ENCODE assay signal across 17 mouse cellular contexts in genomic region chr2:69606621-69607020, GRCm38 (mm10). TPM values are rescaled to one million over a fixed set of nuclear protein-coding genes. Genes with fewer than 3 reads are reported as not detected.
DNase-seq lines count a peak whose midpoint lies in the region.
"Had no signal": no experiment of that assay in that cellular context is flagged by ENCODE, and none has a peak within 500 bp of the region (broad histone marks: within the 10 kb centered on the region; RNA-seq: fewer than 3 reads in every experiment).

No protein-coding gene starts in this region.

- peak; percentile 59 to 67 for DNase-seq in kidney, adult 8-10 months
- no peak for DNase-seq in kidney, adult 18-20 months
- DNase-seq in kidney, postnatal 36 days: peak; percentile 45 to 73
- DNase-seq in kidney, postnatal 10 days: no peak
- peak; percentile 50 for DNase-seq in yolk sac, embryonic 10.5 days (ENCODE audit: low spot score)
- DNase-seq in frontal cortex, adult 2 months (ENCODE audit: extremely low spot score in 1 of 2, low spot score in 1 of 2): no peak
- DNase-seq: adrenal gland, adult 2 months; adrenal gland, postnatal 14 days; cerebellum, adult 11 months; cerebellum, adult 2 months; cerebellum, adult 9-11 months; cerebellum, postnatal 25 days; forebrain, postnatal 0 days; gastrocnemius, postnatal 25 days; heart, adult 18-20 months; heart, postnatal 10 days; heart, postnatal 36 days had no signal

RNA-seq across cellular contexts. Expression of gene Lrp2, which starts 20.8 kb away (rescaled TPM):
- polyA plus RNA-seq in frontal cortex, adult 2 months (2012; rRNA removed): 0.06 and 0.11 TPM in 2 replicates

RNA-seq across cellular contexts. Expression of gene Bbs5, which starts 40.4 kb away (rescaled TPM):
- polyA plus RNA-seq in frontal cortex, adult 2 months (2012; rRNA removed): 32.7 and 38.5 TPM in 2 replicates

Comparison
In these comparisons a context has a peak if more than half of its experiments do, and no peak if none do; other contexts are left out.
1. DNase-seq: peak in kidney, adult 8-10 months (2 of 2), kidney, postnatal 36 days (2 of 2) and yolk sac, embryonic 10.5 days (single experiment); none in kidney, adult 18-20 months (single experiment), kidney, postnatal 10 days (single experiment) and frontal cortex, adult 2 months (0 of 2).